Mouse (Mus musculus): ENCODE measurements around the gene Slamf7. TPM values are rescaled to one million over a fixed set of nuclear protein-coding genes. Genes with fewer than 3 reads are reported as not detected.

The Slamf7 gene
- polyA plus RNA-seq, 1 experiment = 12.3 TPM

DNA sequence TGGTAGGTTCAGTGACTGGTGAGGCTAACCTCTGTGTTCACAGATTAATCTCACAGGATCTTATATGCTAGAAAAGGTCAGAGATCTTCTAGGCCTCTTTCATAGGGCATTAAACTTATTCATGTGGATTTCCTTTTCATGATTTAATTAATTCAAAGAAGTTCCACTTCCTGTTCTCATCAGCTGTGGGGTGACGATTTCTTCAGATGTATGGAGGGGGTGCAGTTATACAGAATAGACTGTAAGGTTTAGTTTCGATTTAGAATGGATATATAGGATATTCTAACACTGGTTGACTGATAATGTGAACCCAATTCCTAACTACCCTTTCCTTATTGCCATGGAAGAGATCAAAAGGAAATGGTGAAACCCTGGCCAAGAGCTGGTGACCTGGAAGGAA is 8.6 kb upstream of the Slamf7 start:
- no peaks in the 10 kb centered on the region for H3K36me3 ChIP-seq (ENCODE audit: control insufficient read depth, insufficient read depth, low read length)
- H3K27ac ChIP-seq (ENCODE audit: insufficient read depth, low read length) = no peak overlapping the region
- WGBS = 21% methylated on average over 2 of the region's 2 CpGs
- TF ChIP-seq CTCF (IDR thresholded peaks at IDR 0.05; ENCODE audit: extremely low read depth, insufficient read depth, insufficient read length, insufficient replicate concordance) (no peak), POLR2A (IDR thresholded peaks at IDR 0.05; ENCODE audit: low read depth, low read length) (no peak)
- H3K4me1 ChIP-seq (ENCODE audit: control insufficient read depth, insufficient read depth, insufficient read length) = peaks cover 8% of the 10 kb centered on the region
- no peak for DNase-seq (ENCODE audit: low read depth in 1 of 2, low spot score in 2 of 2)
- no peaks in the 10 kb centered on the region for H3K27me3 ChIP-seq (ENCODE audit: control insufficient read depth, insufficient read depth, low read length)
- H3K4me3 ChIP-seq (ENCODE audit: extremely low read depth, insufficient read depth, insufficient read length) = no peak overlapping the region

- Histone ChIP-seq H3K4me3 (ENCODE audit: extremely low read depth, insufficient read depth, insufficient read length) (no peak overlapping the region), H3K27ac (ENCODE audit: insufficient read depth, low read length) (no peak overlapping the region), H3K4me1 (ENCODE audit: control insufficient read depth, insufficient read depth, insufficient read length) (peaks cover 8% of the 10 kb centered on the region), H3K36me3 (ENCODE audit: control insufficient read depth, insufficient read depth, low read length) (no peaks in the 10 kb centered on the region), H3K27me3 (ENCODE audit: control insufficient read depth, insufficient read depth, low read length) (no peaks in the 10 kb centered on the region)
- WGBS = 44% methylated on average over 1 of the region's 1 CpGs
- no peak for DNase-seq (ENCODE audit: low read depth in 1 of 2, low spot score in 2 of 2)
- TF ChIP-seq POLR2A (IDR thresholded peaks at IDR 0.05; ENCODE audit: low read depth, low read length) = no peak
- TF ChIP-seq CTCF (IDR thresholded peaks at IDR 0.05; ENCODE audit: extremely low read depth, insufficient read depth, insufficient read length, insufficient replicate concordance) = no peak
These were observed 7.6 kb upstream of the Slamf7 start for GRCm38 (mm10) chr1:171660423-171660822.

GRCm38 (mm10) chr1:171658561-171658991 is 5.7 kb upstream of the Slamf7 start:
- TF ChIP-seq POLR2A (IDR thresholded peaks at IDR 0.05; ENCODE audit: low read depth, low read length) = no peak
- peak; percentile 32; the same call in 1 of the 2 replicates for TF ChIP-seq CTCF (IDR thresholded peaks at IDR 0.05; ENCODE audit: extremely low read depth, insufficient read depth, insufficient read length, insufficient replicate concordance)
- WGBS = 60% methylated on average over 5 of the region's 5 CpGs
- H3K27me3 ChIP-seq (ENCODE audit: control insufficient read depth, insufficient read depth, low read length) = no peaks in the 10 kb centered on the region
- no peaks in the 10 kb centered on the region for H3K36me3 ChIP-seq (ENCODE audit: control insufficient read depth, insufficient read depth, low read length)
- H3K27ac ChIP-seq (ENCODE audit: insufficient read depth, low read length) = no peak overlapping the region
- no peak overlapping the region for H3K4me3 ChIP-seq (ENCODE audit: extremely low read depth, insufficient read depth, insufficient read length)
- H3K4me1 ChIP-seq (ENCODE audit: control insufficient read depth, insufficient read depth, insufficient read length) = peaks cover 8% of the 10 kb centered on the region
- DNase-seq (ENCODE audit: low read depth in 1 of 2, low spot score in 2 of 2) = peak in 1 of 2 experiments; percentile 37

GRCm38 (mm10) chr1:171648840-171649239 is 4.0 kb downstream of the Slamf7 start:
- Histone ChIP-seq H3K36me3 (ENCODE audit: control insufficient read depth, insufficient read depth, low read length) (no peaks in the 10 kb centered on the region), H3K27ac (ENCODE audit: insufficient read depth, low read length) (peak overlapping the region; percentile 81), H3K27me3 (ENCODE audit: control insufficient read depth, insufficient read depth, low read length) (no peaks in the 10 kb centered on the region), H3K4me1 (ENCODE audit: control insufficient read depth, insufficient read depth, insufficient read length) (peaks cover 22% of the 10 kb centered on the region; the same call in 1 of the 2 replicates), H3K4me3 (ENCODE audit: extremely low read depth, insufficient read depth, insufficient read length) (peak overlapping the region; percentile 45)
- WGBS = 17% methylated on average over 8 of the region's 8 CpGs
- no peak for TF ChIP-seq CTCF (IDR thresholded peaks at IDR 0.05; ENCODE audit: extremely low read depth, insufficient read depth, insufficient read length, insufficient replicate concordance)
- no peak; the same call in 1 of the 2 replicates for TF ChIP-seq POLR2A (IDR thresholded peaks at IDR 0.05; ENCODE audit: low read depth, low read length)
- DNase-seq (ENCODE audit: low read depth in 1 of 2, low spot score in 2 of 2) = peak in 1 of 2 experiments; percentile 57

GRCm38 (mm10) chr1:171647716-171648115 is 5.1 kb downstream of the Slamf7 start:
- Histone ChIP-seq H3K4me1 (ENCODE audit: control insufficient read depth, insufficient read depth, insufficient read length) (peaks cover 27% of the 10 kb centered on the region; the same call in 1 of the 2 replicates), H3K4me3 (ENCODE audit: extremely low read depth, insufficient read depth, insufficient read length) (peak overlapping the region; percentile 34; the same call in 1 of the 2 replicates), H3K27me3 (ENCODE audit: control insufficient read depth, insufficient read depth, low read length) (no peaks in the 10 kb centered on the region), H3K27ac (ENCODE audit: insufficient read depth, low read length) (peak overlapping the region; percentile 87), H3K36me3 (ENCODE audit: control insufficient read depth, insufficient read depth, low read length) (no peaks in the 10 kb centered on the region)
- 35% methylated on average over 5 of the region's 5 CpGs for WGBS
- no peak for TF ChIP-seq POLR2A (IDR thresholded peaks at IDR 0.05; ENCODE audit: low read depth, low read length)
- TF ChIP-seq CTCF (IDR thresholded peaks at IDR 0.05; ENCODE audit: extremely low read depth, insufficient read depth, insufficient read length, insufficient replicate concordance) = no peak
- no peak for DNase-seq (ENCODE audit: low read depth in 1 of 2, low spot score in 2 of 2)

DNA sequence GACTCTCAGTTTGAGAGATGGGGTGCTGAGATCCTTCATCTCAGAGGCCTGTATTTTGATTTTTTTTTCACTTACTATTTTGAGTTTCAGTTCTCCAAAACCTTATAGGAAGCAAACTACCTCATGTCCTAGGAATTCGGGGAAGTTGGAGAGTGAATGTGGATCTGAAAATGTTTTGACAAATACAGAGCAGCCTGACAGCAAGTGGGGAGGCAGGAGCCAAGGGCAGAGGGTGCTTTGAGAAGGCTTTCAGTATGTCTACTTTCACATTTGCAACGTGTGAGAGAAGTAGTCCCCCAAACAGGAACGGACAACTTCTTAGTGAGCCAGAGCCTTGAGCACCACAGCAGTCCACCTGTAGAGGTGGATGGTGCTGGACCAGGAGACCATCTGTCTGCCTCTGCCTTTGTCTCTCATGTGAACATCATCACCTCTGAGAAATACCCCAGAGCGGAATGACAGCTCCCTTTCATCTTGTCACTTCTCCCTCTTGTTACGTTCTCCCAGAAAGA is 6.3 kb downstream of the Slamf7 start:
- H3K36me3 ChIP-seq (ENCODE audit: control insufficient read depth, insufficient read depth, low read length) = no peaks in the 10 kb centered on the region
- no peaks in the 10 kb centered on the region for H3K27me3 ChIP-seq (ENCODE audit: control insufficient read depth, insufficient read depth, low read length)
- peaks cover 27% of the 10 kb centered on the region; the same call in 1 of the 2 replicates for H3K4me1 ChIP-seq (ENCODE audit: control insufficient read depth, insufficient read depth, insufficient read length)
- peak in 1 of 2 experiments; percentile 15 for DNase-seq (ENCODE audit: low read depth in 1 of 2, low spot score in 2 of 2)
- TF ChIP-seq CTCF (IDR thresholded peaks at IDR 0.05; ENCODE audit: extremely low read depth, insufficient read depth, insufficient read length, insufficient replicate concordance) (no peak), POLR2A (IDR thresholded peaks at IDR 0.05; ENCODE audit: low read depth, low read length) (no peak)
- peak overlapping the region; percentile 45 for H3K4me3 ChIP-seq (ENCODE audit: extremely low read depth, insufficient read depth, insufficient read length)
- WGBS = 25% methylated on average over 5 of the region's 5 CpGs
- H3K27ac ChIP-seq (ENCODE audit: insufficient read depth, low read length) = peak overlapping the region; percentile 87

DNA sequence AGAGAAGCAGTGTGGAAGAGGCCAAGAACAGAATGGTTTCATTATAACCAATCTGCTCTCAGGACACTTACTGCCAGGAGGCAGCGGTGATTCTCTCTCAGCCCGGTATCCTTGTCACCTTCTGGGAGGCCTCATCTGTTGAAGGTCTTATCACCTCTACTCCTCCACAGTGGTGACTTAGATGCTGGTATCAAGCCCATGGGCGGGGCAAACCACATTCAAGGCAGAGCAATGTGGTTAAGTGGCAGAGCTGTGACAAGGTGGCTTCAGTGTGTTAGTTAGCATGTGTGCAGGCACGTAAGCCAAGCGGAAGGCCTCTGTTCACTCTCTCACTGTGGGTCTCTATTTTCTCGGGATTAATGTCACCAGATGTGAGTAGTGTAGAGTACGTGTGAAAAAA is 9.2 kb downstream of the Slamf7 start:
- Histone ChIP-seq H3K27me3 (ENCODE audit: control insufficient read depth, insufficient read depth, low read length) (no peaks in the 10 kb centered on the region), H3K27ac (ENCODE audit: insufficient read depth, low read length) (peak overlapping the region; percentile 6; the same call in 1 of the 2 replicates)
- WGBS = 56% methylated on average over 7 of the region's 7 CpGs

More for the DNA sequence above, 9.2 kb downstream of the Slamf7 start:
- DNase-seq (ENCODE audit: low read depth in 1 of 2, low spot score in 2 of 2) = peak; percentile 41 to 54
- TF ChIP-seq POLR2A (IDR thresholded peaks at IDR 0.05; ENCODE audit: low read depth, low read length) (no peak), CTCF (IDR thresholded peaks at IDR 0.05; ENCODE audit: extremely low read depth, insufficient read depth, insufficient read length, insufficient replicate concordance) (no peak)
- Histone ChIP-seq H3K4me1 (ENCODE audit: control insufficient read depth, insufficient read depth, insufficient read length) (peaks cover 25% of the 10 kb centered on the region; the same call in 1 of the 2 replicates), H3K36me3 (ENCODE audit: control insufficient read depth, insufficient read depth, low read length) (peaks cover 10% of the 10 kb centered on the region), H3K4me3 (ENCODE audit: extremely low read depth, insufficient read depth, insufficient read length) (no peak overlapping the region)
